Mouse (Mus musculus): ENCODE data around the gene Gm15085. TPM values are rescaled to one million over a fixed set of nuclear protein-coding genes. Genes with fewer than 3 reads are reported as not detected.
"Not testable (repeated sequence)": the region's sequence is repeated elsewhere in the genome, so short reads cannot be mapped to it uniquely, and the experiment has no call there.

Gm15085 gene
- polyA plus RNA-seq (2015; fragmentation: Nextera tagmentation; extraction: Ambion mirVana) = not detected in 2 replicates

GRCm38 (mm10) chrX:149447317-149447716 is at the start of gene Gm15085:
Gm15085 (plus strand) TSS chrX:149447617.
- H3K9me3 ChIP-seq (replicated peaks; ENCODE audit: control insufficient read depth, low read length); ATAC-seq (ENCODE audit: low read depth); H3K36me3 ChIP-seq (ENCODE audit: control insufficient read depth, insufficient read depth); H3K27me3 ChIP-seq (ENCODE audit: control insufficient read depth, insufficient read depth, low read depth, low read length); H3K27ac ChIP-seq (ENCODE audit: low read length); H3K4me1 ChIP-seq (ENCODE audit: control insufficient read depth, low read depth, low read length); H3K9ac ChIP-seq (ENCODE audit: low read depth, low read length); H3K4me2 ChIP-seq (ENCODE audit: low read depth, low read length); H3K4me3 ChIP-seq (ENCODE audit: low read depth, low read length): not testable (repeated sequence)
- WGBS (ENCODE audit: insufficient replicate concordance) = no CpG with 5 or more reads among the region's 6 CpGs

Other genes with a start within 250 kb of the Gm15085 start
- gene Gm15093, start 175.2 kb upstream of the Gm15085 start, polyA plus RNA-seq (2015; fragmentation: Nextera tagmentation; extraction: Ambion mirVana) = not detected in 2 replicates
- gene Gm10439, start 147.0 kb downstream of the Gm15085 start, polyA plus RNA-seq (2015; fragmentation: Nextera tagmentation; extraction: Ambion mirVana) = not detected in 2 replicates